Mouse (Mus musculus) olfactory bulb, adult 2 months (tissue): ENCODE results near the gene Lrch3. TPM values are rescaled to one million over a fixed set of nuclear protein-coding genes. Genes with fewer than 3 reads are reported as not detected.

ENCODE experiments used
- H3K27ac ChIP-seq: fragments of 200-500 bp; 2 replicates; pipeline ENCODE4 v1.5.1; 2012; ENCODE audit warnings: low read depth, low read length; ENCODE audit not compliant: insufficient read depth
- H3K4me1 ChIP-seq: fragments of 200-500 bp; 2 replicates; pipeline ENCODE4 v1.6.1; 2012; ENCODE audit warnings: low read length; ENCODE audit not compliant: control insufficient read depth, insufficient read depth
- H3K4me3 ChIP-seq: fragments of 200-500 bp; 2 replicates; pipeline ENCODE4 v1.5.1; 2012; ENCODE audit warnings: mild to moderate bottlenecking, low read depth, low read length, moderate library complexity; ENCODE audit not compliant: insufficient read depth
- CTCF ChIP-seq: fragments of 200-500 bp; IDR thresholded peaks from 2 replicates; pipeline ENCODE4 v1.5.1; 2012; ENCODE audit warnings: low read depth, mild to moderate bottlenecking, low read length, moderate library complexity; ENCODE audit not compliant: insufficient read depth
- POLR2A ChIP-seq: fragments of 200-500 bp; IDR thresholded peaks from 2 replicates; pipeline ENCODE4 v1.6.1; 2012; ENCODE audit warnings: mild to moderate bottlenecking, low read depth, low read length, moderate library complexity; ENCODE audit not compliant: insufficient read depth
- WGBS: fragments of 180-500 bp; shearing (Covaris S2); methylation state at CpG from one replicate; pipeline ENCODE4 v1.1.7; 2018; 5-methylcytosine and 5-hydroxymethylcytosine counted together
- polyA plus RNA-seq: library from polyadenylated mRNA; stranded (reverse); fragments of >200 nt; gene quantifications from 2 replicates; pipeline ENCODE4 v1.2.4, GENCODE M21; 2012; ENCODE audit warnings: low replicate concordance; ENCODE audit not compliant: missing spikeins, insufficient read depth, insufficient read length

Lrch3 gene
- polyA plus RNA-seq, 1 experiment: not detected

DNA sequence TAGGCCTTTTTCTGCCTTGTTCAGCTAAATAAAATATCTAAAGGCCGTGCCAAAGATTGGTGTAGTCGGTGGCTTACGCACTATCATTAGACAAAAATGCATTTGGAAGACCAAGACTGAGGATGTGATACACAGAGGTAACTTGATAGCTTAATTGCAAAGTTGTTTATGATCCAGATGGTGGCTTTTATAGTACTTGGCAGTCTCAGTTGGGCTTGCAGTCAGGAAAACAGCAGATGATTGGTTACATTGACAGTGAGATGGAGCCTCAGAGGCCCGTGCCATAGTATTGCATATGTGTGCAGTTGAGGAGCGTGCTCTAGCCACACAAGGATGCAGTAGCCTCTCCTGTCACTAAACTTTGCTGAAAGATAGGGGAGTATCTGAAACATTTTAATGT, 28.8 kb downstream of the Lrch3 start:
- TF ChIP-seq POLR2A (no peak), CTCF (no peak)
- 41% methylated on average over 5 of the region's 5 CpGs for WGBS
- no peak overlapping the region for H3K4me3 ChIP-seq
- peaks cover 8% of the 10 kb centered on the region for H3K4me1 ChIP-seq
- H3K27ac ChIP-seq: no peak overlapping the region

DNA sequence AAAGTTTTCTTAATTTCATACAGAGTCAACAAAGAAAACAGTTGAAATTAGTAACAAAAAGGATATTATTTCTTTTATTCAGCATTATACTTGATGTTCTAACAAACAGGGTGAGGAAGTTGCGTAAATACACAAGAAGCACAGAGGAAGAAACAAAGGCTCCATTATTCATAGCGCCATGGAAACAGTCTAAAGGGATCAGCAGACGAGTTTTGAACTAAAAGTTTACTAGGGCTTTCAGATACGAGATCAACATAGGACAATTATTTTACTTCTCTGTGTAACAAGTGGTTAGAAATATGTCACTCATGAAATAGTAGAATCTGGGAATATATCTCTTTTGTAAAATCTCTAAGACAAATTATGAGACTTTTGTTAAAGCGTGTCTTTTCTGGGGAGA, 31.5 kb downstream of the Lrch3 start:
- H3K27ac ChIP-seq: no peak overlapping the region
- H3K4me1 ChIP-seq: peaks cover 11% of the 10 kb centered on the region
- WGBS: 58% methylated on average over 5 of the region's 5 CpGs
- TF ChIP-seq CTCF: no peak
- TF ChIP-seq POLR2A: no peak
- H3K4me3 ChIP-seq: no peak overlapping the region

DNA sequence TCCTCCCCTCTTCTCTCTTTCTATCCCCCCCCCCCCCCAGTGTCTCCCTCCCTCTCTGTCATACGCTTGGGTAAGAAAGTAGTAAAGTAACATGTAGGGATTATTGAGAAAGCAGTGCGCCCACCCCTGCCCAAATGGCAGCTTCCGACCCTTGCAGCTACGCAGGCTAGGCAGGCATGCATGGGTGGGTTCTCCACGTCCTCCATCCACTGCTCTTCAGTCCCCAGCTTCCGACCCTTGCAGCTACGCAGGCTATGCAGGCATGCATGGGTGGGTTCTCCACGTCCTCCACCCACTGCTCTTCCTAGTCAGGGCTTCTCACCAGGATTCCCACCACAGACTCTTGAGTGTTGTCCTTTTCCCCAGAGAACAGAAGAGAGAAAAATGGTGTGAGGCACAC, 34.1 kb downstream of the Lrch3 start:
- 58% methylated on average over 8 of the region's 8 CpGs for WGBS
- no peak overlapping the region for H3K4me3 ChIP-seq
- no peak for TF ChIP-seq CTCF
- TF ChIP-seq POLR2A: no peak
- H3K27ac ChIP-seq: no peak overlapping the region
- H3K4me1 ChIP-seq: peaks cover 11% of the 10 kb centered on the region

DNA sequence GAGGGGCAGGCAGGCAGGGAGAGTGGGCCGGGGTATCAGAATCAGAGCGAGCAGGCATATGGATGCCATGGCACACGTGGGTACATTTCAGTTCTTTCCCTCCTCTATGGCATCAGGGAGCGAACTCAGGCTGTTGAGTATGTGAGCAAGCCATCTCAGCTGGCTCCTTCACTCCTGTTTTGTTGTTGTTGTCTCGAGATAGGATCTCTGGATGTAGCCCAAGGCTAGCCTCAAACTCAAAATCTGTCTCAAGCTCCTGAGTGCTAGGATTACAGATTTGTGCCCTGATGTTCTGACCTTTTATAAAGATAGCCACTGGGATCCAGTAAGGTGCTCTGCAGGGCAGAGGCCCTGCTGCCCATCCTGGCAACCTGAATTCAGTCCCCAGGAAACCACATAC, 34.8 kb downstream of the Lrch3 start:
- 61% methylated on average over 5 of the region's 5 CpGs for WGBS
- H3K27ac ChIP-seq: no peak overlapping the region
- TF ChIP-seq POLR2A: no peak
- no peak for TF ChIP-seq CTCF
- no peak overlapping the region for H3K4me3 ChIP-seq
- H3K4me1 ChIP-seq: peaks cover 11% of the 10 kb centered on the region

DNA sequence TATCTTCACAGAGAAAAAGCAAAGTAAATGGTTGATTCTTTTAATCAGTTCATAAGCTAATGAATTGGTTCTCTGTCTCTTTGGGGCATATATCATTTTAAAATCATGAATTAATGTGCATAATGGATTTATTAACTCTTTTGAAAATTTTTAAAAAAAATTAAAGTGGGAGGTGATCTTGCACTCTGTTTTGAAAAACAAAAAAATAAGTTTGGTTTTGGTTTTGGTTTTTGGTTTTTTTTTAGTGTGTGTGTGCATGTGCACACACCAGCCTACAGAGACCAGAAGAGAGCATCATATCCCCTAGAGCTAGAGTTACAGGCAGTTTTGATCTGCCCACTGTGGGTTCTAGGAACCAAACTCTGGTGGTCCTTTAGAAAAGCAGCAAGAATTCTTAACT, 35.4 kb downstream of the Lrch3 start:
- Histone ChIP-seq H3K4me1 (peaks cover 11% of the 10 kb centered on the region), H3K4me3 (no peak overlapping the region), H3K27ac (no peak overlapping the region)
- TF ChIP-seq CTCF: no peak

DNA sequence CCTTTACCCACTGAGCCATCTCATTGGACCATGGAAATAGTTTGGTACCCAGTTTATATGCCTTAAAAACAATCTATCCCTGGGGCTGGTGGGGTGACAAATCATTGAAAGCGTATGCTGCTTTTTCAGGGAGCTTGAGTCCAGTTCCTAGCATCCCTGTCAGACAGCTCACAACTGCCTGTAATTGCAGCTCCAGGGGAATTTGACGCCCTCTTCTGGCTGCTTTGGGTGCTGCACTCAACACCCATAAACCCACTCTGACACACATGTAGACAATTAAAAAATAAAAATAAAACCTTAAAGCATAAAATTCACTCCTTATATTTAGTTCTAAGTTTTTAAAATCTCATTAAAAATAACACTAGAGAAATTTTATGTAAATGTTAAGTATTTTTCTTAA, 37.2 kb downstream of the Lrch3 start:
- TF ChIP-seq POLR2A (no peak), CTCF (no peak)
- Histone ChIP-seq H3K4me3 (no peak overlapping the region), H3K27ac (no peak overlapping the region), H3K4me1 (peaks cover 11% of the 10 kb centered on the region)
- WGBS: 86% methylated on average over 2 of the region's 2 CpGs

DNA sequence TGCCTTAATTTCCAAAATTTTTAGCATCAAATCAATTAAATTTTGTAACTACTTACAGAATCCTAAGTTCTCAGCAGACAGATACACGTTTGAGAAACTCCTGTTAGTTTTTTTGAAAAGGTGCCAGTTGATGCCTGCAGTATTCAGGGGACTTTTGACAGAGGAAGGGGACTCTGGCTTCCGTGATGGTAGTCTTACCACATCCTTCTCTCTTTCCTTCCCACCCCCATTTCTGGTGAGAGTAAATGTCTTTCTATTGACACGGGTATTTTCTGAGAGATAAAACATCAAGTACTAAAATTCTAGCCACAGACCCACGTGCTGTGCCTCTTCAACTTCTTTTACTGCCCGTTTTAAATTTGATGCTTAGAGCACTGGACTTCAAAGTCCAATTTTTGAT, 39.9 kb downstream of the Lrch3 start:
- 0 out of 2 replicates have a peak, but pooled peaks cover under 1% of the 10 kb centered on the region for H3K4me1 ChIP-seq
- 77% methylated on average over 5 of the region's 5 CpGs for WGBS
- H3K27ac ChIP-seq: no peak overlapping the region
- H3K4me3 ChIP-seq: no peak overlapping the region
- TF ChIP-seq POLR2A: no peak
- no peak for TF ChIP-seq CTCF

DNA sequence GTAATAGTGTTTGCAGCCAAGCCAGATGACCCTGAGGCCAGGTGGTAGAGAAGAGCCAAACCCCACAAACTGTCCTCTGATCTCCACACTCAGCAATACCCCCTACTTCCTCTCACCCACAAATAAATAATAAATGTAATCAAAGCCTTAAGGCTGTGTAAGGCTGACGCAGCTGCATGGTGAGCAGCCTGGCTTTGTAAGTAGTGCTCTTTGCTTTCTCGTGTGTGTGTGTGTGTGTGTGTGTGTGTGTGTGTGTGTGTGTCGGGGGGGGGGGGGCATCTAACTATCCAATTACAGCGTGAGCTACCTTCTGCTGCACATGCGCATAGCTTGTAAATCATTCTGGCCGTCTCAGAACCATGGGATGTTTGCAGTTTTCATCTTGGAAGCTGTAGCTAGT, 40.4 kb downstream of the Lrch3 start:
- 55% methylated on average over 6 of the region's 6 CpGs for WGBS
- no peak for TF ChIP-seq POLR2A
- no peak for TF ChIP-seq CTCF
- Histone ChIP-seq H3K4me1 (no peaks in the 10 kb centered on the region), H3K4me3 (no peak overlapping the region), H3K27ac (no peak overlapping the region)

DNA sequence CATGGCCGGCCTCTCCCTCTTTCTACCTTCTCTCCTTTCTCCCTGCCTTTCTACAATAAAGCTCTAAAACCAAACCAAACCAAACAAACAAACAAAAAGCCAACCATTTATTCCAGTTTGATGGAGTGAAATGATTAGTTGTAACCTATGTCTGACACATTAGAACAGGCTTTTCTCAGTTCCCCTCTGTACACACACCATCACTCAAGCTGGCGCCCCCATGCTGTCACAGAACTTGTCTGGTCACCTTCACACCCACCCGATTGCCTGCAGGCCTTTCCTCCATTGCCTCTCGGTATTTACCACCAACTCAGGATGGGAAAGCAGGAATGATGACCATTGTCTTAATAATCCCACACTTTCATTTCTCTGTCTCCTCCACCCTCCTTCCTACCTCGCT, 43.0 kb downstream of the Lrch3 start:
- 82% methylated on average over 5 of the region's 5 CpGs for WGBS
- H3K4me1 ChIP-seq: no peaks in the 10 kb centered on the region
- no peak overlapping the region for H3K27ac ChIP-seq
- TF ChIP-seq CTCF (no peak), POLR2A (no peak)
- H3K4me3 ChIP-seq: no peak overlapping the region

DNA sequence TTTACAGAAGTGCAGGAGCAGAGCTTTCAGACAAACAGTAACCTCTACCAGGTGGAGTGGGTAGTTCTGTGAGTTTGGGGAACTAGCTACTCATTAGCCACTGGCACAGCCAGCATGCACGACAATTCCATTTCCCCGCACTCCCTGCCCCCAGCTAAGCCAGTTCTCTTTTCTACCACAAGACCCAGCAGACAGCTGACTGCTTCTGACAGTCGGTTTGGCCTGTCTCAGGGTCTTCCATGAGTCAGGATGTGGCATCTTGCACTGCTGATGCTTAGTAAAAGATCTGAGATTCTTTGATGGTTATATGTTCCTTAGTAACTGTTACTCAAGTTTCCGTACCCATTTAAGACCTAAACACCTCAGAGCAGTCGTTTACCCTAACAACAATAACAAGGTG, 58.6 kb downstream of the Lrch3 start:
- 72% methylated on average over 5 of the region's 5 CpGs for WGBS
- no peak overlapping the region for H3K4me3 ChIP-seq
- H3K27ac ChIP-seq: no peak overlapping the region
- no peaks in the 10 kb centered on the region for H3K4me1 ChIP-seq
- TF ChIP-seq POLR2A: no peak
- TF ChIP-seq CTCF: no peak
